Mouse (Mus musculus) gastrocnemius, adult 18-20 months (tissue): ENCODE results near the gene Cfap157. TPM values are rescaled to one million over a fixed set of nuclear protein-coding genes. Genes with fewer than 3 reads are reported as not detected.

Experiments used
- DNase-seq: peaks from one replicate; pipeline ENCODE4 v3.0.0; 2021; ENCODE audit warnings: low spot score
- long read RNA-seq, 2 experiments: library from polyadenylated mRNA; stranded (forward); transcript quantifications; one replicate each; pipeline ENCODE4 v2.0.0; 2021
- total RNA-seq, 2 experiments: library from RNA; stranded (reverse); gene quantifications; 2 replicates each; pipeline ENCODE4 v1.2.3; 2021

The Cfap157 gene
- not detected for total RNA-seq
- long read RNA-seq, experiment 1: 0 reads
- long read RNA-seq, experiment 2: 0 reads

DNA sequence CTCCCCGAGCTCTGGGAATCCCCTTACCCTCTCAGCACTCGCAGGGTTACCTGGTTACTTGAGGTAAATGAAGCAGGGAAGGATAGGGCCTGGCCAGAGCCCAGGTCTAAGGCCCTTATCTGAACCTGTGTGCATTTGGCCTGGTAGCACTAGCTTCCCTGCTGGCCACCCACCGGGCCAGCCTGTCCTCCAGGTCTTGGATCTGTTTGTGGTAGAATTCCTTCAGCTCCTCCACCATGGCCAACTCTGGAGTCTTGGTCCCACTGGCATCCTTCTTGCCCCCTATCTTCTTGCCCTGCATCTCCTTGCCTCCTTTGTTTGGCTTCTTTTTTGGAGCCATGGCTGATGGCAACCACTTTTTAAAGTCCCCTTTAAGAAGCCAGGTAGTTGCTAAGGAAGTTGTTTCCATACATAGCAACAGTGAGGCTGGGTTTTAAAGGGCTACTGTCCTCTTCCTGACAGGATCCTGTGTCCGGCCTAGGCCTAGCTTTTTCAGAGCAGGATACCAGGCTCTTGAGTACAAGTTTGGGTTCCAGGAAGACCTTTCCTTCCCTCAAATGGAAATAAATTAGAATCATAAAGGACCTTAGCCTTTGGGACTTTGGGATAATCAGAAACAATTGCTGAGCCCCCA is at the start of gene Cfap157:
TSS of gene Cfap157 (minus strand) at position 381 of the 634 bp plus-strand sequence.
- DNase-seq: peak; percentile 43

DNA sequence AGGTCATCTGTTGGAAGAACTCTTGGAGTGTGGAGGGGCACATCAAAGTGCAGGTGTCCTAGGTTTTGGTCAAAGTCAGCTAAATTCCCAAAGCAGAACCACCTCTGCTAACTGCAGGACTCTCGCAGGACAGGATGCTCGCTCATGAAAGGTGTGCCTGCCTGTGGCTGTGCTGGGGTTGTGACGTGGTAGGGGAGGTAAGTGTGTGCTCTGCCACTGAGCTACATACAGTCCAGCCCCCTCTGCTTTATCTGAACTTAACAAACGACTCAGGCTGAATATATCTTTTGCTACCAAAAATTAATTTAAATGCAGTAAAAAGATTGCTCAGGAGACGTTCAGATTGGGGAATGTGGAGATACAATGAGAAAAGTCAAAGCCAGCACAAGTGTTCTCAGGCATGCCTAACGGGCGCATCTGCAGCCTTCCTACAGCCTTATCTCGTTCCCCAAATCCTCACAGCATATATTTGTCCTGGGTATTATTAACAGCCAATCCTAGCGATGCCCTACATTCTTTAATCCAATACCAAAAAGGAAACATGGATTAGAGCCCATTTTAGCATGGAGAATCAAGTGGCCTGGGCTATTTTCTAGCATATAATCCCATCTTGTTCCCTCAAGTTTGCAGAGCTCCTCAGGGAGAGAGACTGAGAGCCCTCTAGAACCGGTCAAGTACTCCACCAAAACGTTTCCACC is 44.9 kb upstream of the Cfap157 start:
- no peak for DNase-seq

GRCm38 (mm10) chr2:32825796-32826195 is 41.6 kb upstream of the Cfap157 start:
- no peak for DNase-seq

GRCm38 (mm10) chr2:32824778-32825177 is 40.5 kb upstream of the Cfap157 start:
- DNase-seq: no peak

- no peak for DNase-seq
Observed at GRCm38 (mm10) chr2:32824181-32824580, 40.0 kb upstream of the Cfap157 start.

DNA sequence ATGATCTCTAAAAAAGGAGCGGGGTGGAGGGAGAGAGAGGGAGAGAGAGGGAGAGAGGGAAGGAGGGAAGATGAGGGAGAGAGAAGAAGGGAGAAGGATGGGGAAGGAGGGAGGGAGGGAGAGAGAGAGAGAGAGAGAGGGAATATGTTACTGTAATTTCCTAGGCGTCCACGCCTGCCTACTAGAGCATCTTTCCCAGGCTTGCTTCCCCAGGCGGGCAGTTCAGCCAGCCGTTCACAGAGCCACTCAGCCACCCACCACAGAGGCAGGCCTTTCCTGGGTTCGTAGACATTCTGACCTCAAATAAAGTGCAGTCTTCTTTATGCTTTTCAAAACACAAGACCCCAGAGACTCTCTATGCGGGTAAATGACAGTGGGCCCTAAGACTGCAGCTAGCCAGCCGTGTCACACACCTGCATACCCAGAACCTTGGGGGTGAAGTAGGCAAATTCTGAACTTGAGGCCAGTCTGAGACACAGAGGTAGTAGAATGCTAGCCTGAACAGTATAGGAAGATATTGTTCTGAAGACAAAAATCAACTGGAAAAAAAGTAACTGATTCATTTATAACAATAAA is 39.4 kb upstream of the Cfap157 start:
- DNase-seq: no peak

GRCm38 (mm10) chr2:32823153-32823552 is 38.9 kb upstream of the Cfap157 start:
- no peak for DNase-seq

GRCm38 (mm10) chr2:32822643-32823042 is 38.4 kb upstream of the Cfap157 start:
- DNase-seq: no peak

GRCm38 (mm10) chr2:32821041-32821802 is 37.0 kb upstream of the Cfap157 start:
- DNase-seq: peak; percentile 12

DNA sequence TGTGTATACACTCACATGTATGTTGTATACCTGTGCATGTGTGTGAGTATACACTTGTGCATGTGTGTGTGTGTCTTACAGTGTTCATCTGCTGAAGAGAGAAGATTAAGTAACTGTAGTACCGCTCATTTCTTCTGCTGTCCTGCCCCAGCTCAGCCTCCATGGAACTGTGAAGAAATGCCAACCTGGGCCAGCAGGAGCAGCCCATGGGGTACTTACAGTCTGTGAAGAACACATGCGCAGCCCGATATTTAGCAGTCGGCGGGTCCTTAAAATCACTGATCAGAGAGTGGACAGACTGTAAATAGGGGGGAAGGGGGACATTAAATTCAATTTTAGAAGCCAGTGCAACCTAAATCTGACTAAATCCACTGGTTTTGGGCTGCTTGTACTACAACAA is 34.0 kb upstream of the Cfap157 start:
- no peak for DNase-seq

GRCm38 (mm10) chr2:32817589-32817988 is 33.4 kb upstream of the Cfap157 start:
- DNase-seq: no peak

DNA sequence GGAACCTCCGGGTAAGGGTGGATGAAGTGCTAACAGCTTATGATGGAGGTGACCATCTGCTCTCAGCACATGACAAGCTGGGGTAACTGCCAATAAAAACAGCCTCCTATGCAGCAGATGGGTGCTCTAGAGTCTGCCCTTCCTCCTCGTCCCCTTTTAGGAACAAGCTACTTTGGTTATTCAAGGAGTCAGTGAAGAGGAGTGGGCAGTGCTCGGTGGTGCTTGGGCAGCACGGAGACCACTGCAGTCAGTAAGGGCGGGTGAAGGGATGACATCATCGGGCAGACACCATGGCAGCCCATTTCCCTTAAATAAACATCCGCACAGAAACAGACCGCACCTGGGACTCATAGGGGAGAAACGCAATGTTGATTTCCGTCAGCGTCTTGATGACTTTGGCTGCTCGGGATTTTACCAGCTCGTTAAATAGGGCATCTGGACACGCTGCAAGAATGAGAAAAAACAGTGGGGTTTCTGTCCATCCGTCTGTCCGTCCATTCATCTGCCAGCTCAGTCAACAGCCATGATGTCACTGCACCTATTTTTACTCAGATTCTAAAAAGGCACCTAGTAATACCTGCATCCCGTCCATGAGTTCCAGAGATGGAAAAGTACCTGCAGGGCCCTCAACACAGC is 32.8 kb upstream of the Cfap157 start:
- peak; percentile 20 for DNase-seq

DNA sequence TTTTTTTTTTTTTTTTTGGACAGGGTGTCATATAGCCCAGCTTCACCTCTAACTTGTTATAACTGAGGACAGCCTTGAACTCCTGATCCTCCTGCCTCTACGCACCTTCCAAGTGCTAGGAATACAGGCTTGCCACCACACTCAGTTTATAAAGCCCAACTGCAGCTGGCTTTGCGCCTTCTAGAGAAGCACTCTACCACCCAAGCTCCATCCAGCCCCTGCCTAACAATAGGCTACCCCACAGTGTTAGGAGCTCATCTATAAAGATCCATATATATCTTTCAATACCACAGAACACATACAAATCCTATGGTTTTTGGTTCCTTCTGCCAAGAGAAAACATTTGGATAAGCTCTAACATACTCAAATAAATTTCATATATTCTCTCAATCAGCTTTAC is 32.3 kb upstream of the Cfap157 start:
- no peak for DNase-seq

DNA sequence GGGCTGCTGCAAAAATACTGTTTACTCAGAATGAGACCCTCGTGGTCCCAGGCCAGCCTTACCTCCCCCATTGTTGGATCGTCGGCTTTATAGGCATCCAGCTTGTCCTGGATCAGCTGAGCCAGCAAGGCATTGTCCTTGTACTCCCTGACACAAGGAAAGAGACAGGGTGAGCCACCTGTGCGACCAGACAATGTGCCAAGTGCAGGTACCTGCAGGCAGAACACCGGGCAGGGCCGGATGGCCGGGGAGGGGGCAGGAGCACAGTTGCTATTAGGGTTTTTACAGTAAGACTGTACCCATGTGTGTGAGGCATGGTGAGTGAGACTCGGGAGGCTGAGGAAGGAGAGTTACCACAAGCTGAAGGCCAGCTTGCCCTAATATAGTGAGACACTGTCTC is 27.7 kb upstream of the Cfap157 start:
- DNase-seq: no peak

- no peak for DNase-seq
Observed at GRCm38 (mm10) chr2:32808816-32809566, 24.8 kb upstream of the Cfap157 start.

GRCm38 (mm10) chr2:32798251-32798962 is 14.2 kb upstream of the Cfap157 start:
- DNase-seq: no peak

- no peak for DNase-seq
Observed at GRCm38 (mm10) chr2:32795748-32796418, 11.7 kb upstream of the Cfap157 start.

DNA sequence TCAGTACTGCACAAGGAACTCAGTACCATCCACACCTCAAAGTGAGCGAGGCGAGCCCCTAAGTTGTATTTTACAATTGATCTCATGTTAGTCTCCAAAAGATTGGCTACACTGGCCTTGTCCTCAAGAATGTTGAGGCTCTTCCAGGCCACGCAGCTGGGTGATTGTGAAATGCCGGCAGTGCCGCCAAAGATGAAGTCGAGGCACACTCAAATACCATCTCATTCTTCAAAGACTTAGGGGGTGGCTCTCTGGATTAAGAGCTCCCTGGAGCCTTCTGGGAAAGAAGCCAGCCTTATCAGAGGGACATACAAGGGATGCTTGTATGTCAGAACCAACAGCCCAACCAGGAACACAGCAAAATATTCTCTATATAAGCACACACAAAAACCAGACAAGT is 7.1 kb upstream of the Cfap157 start:
- DNase-seq: peak; percentile 80

DNA sequence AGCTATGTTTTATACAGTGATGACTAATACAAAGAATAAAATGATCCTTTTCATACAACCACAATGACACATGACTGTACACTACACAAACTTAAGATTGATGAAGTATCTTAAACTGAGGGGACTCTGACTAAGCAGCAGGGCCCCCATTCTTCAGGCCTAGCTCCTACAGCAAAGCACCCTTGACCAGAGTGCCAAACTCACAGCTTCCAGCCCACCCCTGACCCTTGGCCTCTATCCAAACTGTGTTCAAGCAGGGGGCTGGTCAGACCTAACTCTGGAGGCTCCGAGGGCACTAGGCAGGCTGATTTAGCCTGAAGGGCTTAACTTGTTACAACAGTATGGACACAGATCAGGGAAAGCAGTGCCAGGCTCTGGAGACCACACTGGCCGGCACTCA is 4.4 kb upstream of the Cfap157 start:
- DNase-seq: no peak

- DNase-seq: peak; percentile 36
Observed at GRCm38 (mm10) chr2:32787176-32787575, 2.9 kb upstream of the Cfap157 start.
